Mouse (Mus musculus) midbrain, postnatal 0 days (tissue): ENCODE data around the gene Wdcp. TPM values are rescaled to one million over a fixed set of nuclear protein-coding genes. Genes with fewer than 3 reads are reported as not detected.

Experiments
- ATAC-seq: fragments of 200-750 bp; cut with Nextera tagmentation; 2 replicates; pipeline ENCODE4 v1.8.0; 2017; ENCODE audit warnings: moderate number of reproducible peaks, mild to moderate bottlenecking, moderate TSS enrichment, moderate library complexity; ENCODE audit not compliant: low FRiP score
- DNase-seq: peaks from one replicate; pipeline ENCODE4 v3.0.0-alpha.2; 2015; ENCODE audit warnings: low spot score
- H3K27ac ChIP-seq: fragments of 300-500 bp; sonication (generic); 2 replicates; pipeline ENCODE4 v1.5.1; 2014; ENCODE audit warnings: low read depth, mild to moderate bottlenecking, low read length, mixed read lengths
- H3K27me3 ChIP-seq: fragments of 300-500 bp; sonication (generic); 2 replicates; pipeline ENCODE4 v1.6.1; 2014; ENCODE audit warnings: low read length, control low read depth, mixed read lengths; ENCODE audit not compliant: insufficient read depth
- H3K36me3 ChIP-seq: fragments of 300-500 bp; sonication (generic); 2 replicates; pipeline ENCODE4 v1.6.1; 2014; ENCODE audit warnings: low read length, control low read depth, mixed read lengths; ENCODE audit not compliant: insufficient read depth
- H3K4me1 ChIP-seq: fragments of 300-500 bp; sonication (generic); 2 replicates; pipeline ENCODE4 v1.6.1; 2014; ENCODE audit warnings: mild to moderate bottlenecking, control low read depth, antibody characterized with exemption, low read length, mixed read lengths; ENCODE audit not compliant: insufficient read depth
- H3K4me2 ChIP-seq: fragments of 300-500 bp; sonication (generic); 2 replicates; pipeline ENCODE4 v1.6.1; 2014; ENCODE audit warnings: low read depth, mild to moderate bottlenecking, low read length, mixed read lengths; ENCODE audit not compliant: poor library complexity, severe bottlenecking
- H3K4me3 ChIP-seq: fragments of 300-500 bp; sonication (generic); 2 replicates; pipeline ENCODE4 v1.5.1; 2014; ENCODE audit warnings: low read depth, mild to moderate bottlenecking, low read length, moderate library complexity
- H3K9ac ChIP-seq: fragments of 300-500 bp; sonication (generic); replicated peaks from 2 replicates; pipeline ENCODE4 v1.6.1; 2014; ENCODE audit warnings: mild to moderate bottlenecking, low read length, moderate library complexity, mixed read lengths; ENCODE audit not compliant: poor library complexity, severe bottlenecking
- H3K9me3 ChIP-seq: fragments of 300-500 bp; sonication (generic); 2 replicates; pipeline ENCODE4 v1.6.1; 2016; ENCODE audit warnings: low read length, control low read depth
- CTCF ChIP-seq: IDR thresholded peaks from 2 replicates; pipeline ENCODE4 v1.5.1; 2016; ENCODE audit warnings: antibody characterized with exemption, mild to moderate bottlenecking
- WGBS: fragments of 180-500 bp; shearing (Covaris S2); extraction: QIAGEN DNeasy Blood & Tissue Kit; methylation state at CpG from one replicate; pipeline ENCODE4 v1.1.7; 2014; 5-methylcytosine and 5-hydroxymethylcytosine counted together
- polyA plus RNA-seq: library from polyadenylated mRNA; unstranded; fragments of >200 nt; fragmentation: Nextera tagmentation; extraction: Ambion mirVana; gene quantifications from 2 replicates; pipeline ENCODE4 v1.2.1, GENCODE M21; 2015
- total RNA-seq: library from RNA; depleted of rRNA; stranded (reverse); fragments of >200 nt; gene quantifications from 2 replicates; pipeline ENCODE4 v1.2.3, GENCODE M21; 2014

The Wdcp gene
- total and polyA plus RNA-seq, 2 experiments from 2014 or later, result 11.0 TPM

- WGBS, result 1% methylated on average over 35 of the region's 37 CpGs
- Histone ChIP-seq H3K9ac (peak within 1 kb of the TSS; percentile 83), H3K4me3 (peak within 1 kb of the TSS; percentile 89), H3K9me3 (no peaks in the 10 kb centered on the region), H3K27me3 (no peaks in the 10 kb centered on the region), H3K27ac (no peak within 1 kb of the TSS), H3K4me1 (no peaks in the 10 kb centered on the region), H3K36me3 (0 out of 2 replicates have a peak, but pooled peaks cover 2% of the 10 kb centered on the region), H3K4me2 (peak within 1 kb of the TSS; percentile 90)
- DNase-seq (peak; percentile 34), ATAC-seq (peak; percentile 45)
- TF ChIP-seq CTCF, result no peak
These were observed 1.7 kb upstream of the Wdcp start, which contains the start of gene Fkbp1b for GRCm38 (mm10) chr12:4841392-4841887. Fkbp1b (minus strand) TSS chr12:4841591.

GRCm38 (mm10) chr12:4842456-4842855 is 647 bp upstream of the Wdcp start:
- Histone ChIP-seq H3K4me2 (no peak overlapping the region), H3K9me3 (no peaks in the 10 kb centered on the region), H3K9ac (no peak overlapping the region), H3K27me3 (no peaks in the 10 kb centered on the region), H3K4me1 (no peaks in the 10 kb centered on the region), H3K4me3 (no peak overlapping the region), H3K27ac (no peak overlapping the region), H3K36me3 (no peaks in the 10 kb centered on the region)
- DNase-seq (no peak), ATAC-seq (no peak)
- no peak for TF ChIP-seq CTCF
- 91% methylated on average over 8 of the region's 8 CpGs for WGBS

GRCm38 (mm10) chr12:4843741-4844140 is 638 bp downstream of the Wdcp start:
- Histone ChIP-seq H3K9ac (no peak overlapping the region; the same call in 1 of the 2 replicates), H3K27me3 (no peaks in the 10 kb centered on the region), H3K36me3 (no peaks in the 10 kb centered on the region), H3K27ac (no peak overlapping the region), H3K4me1 (no peaks in the 10 kb centered on the region), H3K9me3 (no peaks in the 10 kb centered on the region), H3K4me2 (peak overlapping the region; percentile 58), H3K4me3 (peak overlapping the region; percentile 45)
- TF ChIP-seq CTCF, result no peak
- peak; percentile 32; the same call in 1 of the 2 replicates for ATAC-seq
- peak; percentile 47 for DNase-seq
- 2% methylated on average over 12 of the region's 12 CpGs for WGBS

- TF ChIP-seq CTCF, result peak; percentile 51
- Histone ChIP-seq H3K9me3 (no peaks in the 10 kb centered on the region), H3K36me3 (peaks cover 5% of the 10 kb centered on the region; the same call in 1 of the 2 replicates), H3K4me2 (no peak overlapping the region), H3K9ac (no peak overlapping the region), H3K27me3 (no peaks in the 10 kb centered on the region), H3K4me3 (no peak overlapping the region), H3K4me1 (no peaks in the 10 kb centered on the region), H3K27ac (no peak overlapping the region)
- no peak for ATAC-seq
- WGBS, result 97% methylated on average over 5 of the region's 5 CpGs
- DNase-seq, result no peak
These were observed 13.1 kb downstream of the Wdcp start for GRCm38 (mm10) chr12:4856160-4856559.

GRCm38 (mm10) chr12:4856834-4857233 is 13.7 kb downstream of the Wdcp start:
- TF ChIP-seq CTCF, result peak; percentile 38
- DNase-seq (no peak), ATAC-seq (no peak)
- Histone ChIP-seq H3K9me3 (no peaks in the 10 kb centered on the region), H3K4me1 (no peaks in the 10 kb centered on the region), H3K27me3 (no peaks in the 10 kb centered on the region), H3K9ac (no peak overlapping the region), H3K4me2 (no peak overlapping the region), H3K36me3 (peaks cover 5% of the 10 kb centered on the region; the same call in 1 of the 2 replicates), H3K27ac (no peak overlapping the region), H3K4me3 (no peak overlapping the region)
- WGBS, result 98% methylated on average over 2 of the region's 2 CpGs

- WGBS, result 38% methylated on average over 11 of the region's 11 CpGs
- Histone ChIP-seq H3K9ac (no peak overlapping the region), H3K4me3 (no peak overlapping the region), H3K4me2 (no peak overlapping the region), H3K27ac (no peak overlapping the region), H3K27me3 (no peaks in the 10 kb centered on the region), H3K4me1 (no peaks in the 10 kb centered on the region), H3K36me3 (peaks cover 5% of the 10 kb centered on the region; the same call in 1 of the 2 replicates), H3K9me3 (no peaks in the 10 kb centered on the region)
- peak; percentile 20 for DNase-seq
- TF ChIP-seq CTCF, result no peak
- no peak for ATAC-seq
These were observed 16.3 kb downstream of the Wdcp start for GRCm38 (mm10) chr12:4859241-4859914.
